Mouse (Mus musculus) inflammation-experienced regulatory T-cells (primary cell): Measurements from ENCODE around the gene Gm13089. TPM values are rescaled to one million over a fixed set of nuclear protein-coding genes. Genes with fewer than 3 reads are reported as not detected.

ENCODE experiments used
- polyA plus RNA-seq, 2 experiments: library from polyadenylated mRNA; unstranded; fragments of 100-300 nt; shearing (Covaris generic); gene quantifications; one replicate each; pipeline ENCODE4 v1.2.1; 2017

Gm13089 gene
- polyA plus RNA-seq, result under 1 TPM; 0.23 to 0.31 TPM

GRCm38 (mm10) chr4:143702611-143703010, at the start of gene Gm13089:
Gene Gm13089 (minus strand): TSS chr4:143702711.

GRCm38 (mm10) chr4:143719155-143719554, 16.6 kb upstream of the Gm13089 start, which contains the start of gene Gm13078:
Gene Gm13078 (plus strand): TSS chr4:143719455.

GRCm38 (mm10) chr4:143657146-143657545, 45.4 kb downstream of the Gm13089 start, which contains the start of gene Gm13088:
Gene Gm13088 (minus strand): TSS chr4:143657246.

Other genes starting within 250 kb of the Gm13089 start
- gene Gm13043, start 191.4 kb downstream of the Gm13089 start, polyA plus RNA-seq, result not detected
- gene Gm13040, start 166.8 kb downstream of the Gm13089 start, polyA plus RNA-seq, result not detected
- 1 to 10 TPM in 1 of 2 experiments, under 1 TPM in 1; 0.19 to 1.3 TPM for gene BC080695, start 151.0 kb downstream of the Gm13089 start, polyA plus RNA-seq
- under 1 TPM; 0.11 to 0.22 TPM for gene Gm13057, start 151.0 kb downstream of the Gm13089 start, polyA plus RNA-seq
- gene Gm13083, start 87.7 kb downstream of the Gm13089 start, polyA plus RNA-seq, result under 1 TPM in 1 of 2 experiments, not detected in 1; 0.39 TPM
- gene Gm13088, start 45.5 kb downstream of the Gm13089 start, polyA plus RNA-seq, result under 1 TPM; 0.25 to 0.34 TPM
- under 1 TPM in 1 of 2 experiments, not detected in 1; 0.26 TPM for gene Gm13078, start 16.7 kb upstream of the Gm13089 start, polyA plus RNA-seq
- gene Gm13023, start 86.6 kb upstream of the Gm13089 start, polyA plus RNA-seq, result not detected
- gene Gm13084, start 113.4 kb upstream of the Gm13089 start, polyA plus RNA-seq, result not detected
- under 1 TPM in 1 of 2 experiments, not detected in 1; 0.78 TPM for gene Gm13103, start 143.8 kb upstream of the Gm13089 start, polyA plus RNA-seq
- gene Pramef6, start 197.7 kb upstream of the Gm13089 start, polyA plus RNA-seq, result under 1 TPM in 1 of 2 experiments, not detected in 1; 0.11 TPM
- not detected for gene Pramef25, start 248.3 kb upstream of the Gm13089 start, polyA plus RNA-seq